Mouse (Mus musculus) midbrain, embryonic 10.5 days (tissue): Measurements from ENCODE around the gene Tfdp1. TPM values are rescaled to one million over a fixed set of nuclear protein-coding genes. Genes with fewer than 3 reads are reported as not detected.

Experiments
- DNase-seq: peaks from one replicate; pipeline ENCODE4 v3.0.0-alpha.2; 2017; ENCODE audit warnings: low spot score
- H3K27ac ChIP-seq: fragments of 300-500 bp; sonication (generic); replicated peaks from 2 replicates; pipeline ENCODE4 v1.5.1; 2016; ENCODE audit warnings: mild to moderate bottlenecking
- H3K27me3 ChIP-seq: fragments of 300-500 bp; sonication (generic); 2 replicates; pipeline ENCODE4 v1.6.1; 2016; ENCODE audit warnings: low read depth, mild to moderate bottlenecking; ENCODE audit not compliant: poor library complexity, severe bottlenecking
- H3K36me3 ChIP-seq: fragments of 300-500 bp; sonication (generic); 2 replicates; pipeline ENCODE4 v1.6.1; 2016; ENCODE audit warnings: mild to moderate bottlenecking, moderate library complexity
- H3K4me1 ChIP-seq: fragments of 300-500 bp; sonication (generic); 2 replicates; pipeline ENCODE4 v1.6.1; 2016
- H3K4me3 ChIP-seq: fragments of 300-500 bp; sonication (generic); 2 replicates; pipeline ENCODE4 v1.5.1; 2016; ENCODE audit warnings: mild to moderate bottlenecking, moderate library complexity
- H3K9me3 ChIP-seq: fragments of 300-500 bp; sonication (generic); replicated peaks from 2 replicates; pipeline ENCODE4 v1.6.1; 2016; ENCODE audit warnings: mild to moderate bottlenecking
- WGBS: fragments of 180-500 bp; shearing (Covaris S2); methylation state at CpG from one replicate; pipeline ENCODE4 v1.1.7; 2016; 5-methylcytosine and 5-hydroxymethylcytosine counted together
- polyA plus RNA-seq: library from polyadenylated mRNA; unstranded; fragments of >200 nt; fragmentation: Nextera tagmentation; extraction: Ambion mirVana; gene quantifications from 2 replicates; pipeline ENCODE4 v1.2.1, GENCODE M21; 2016

The Tfdp1 gene
- polyA plus RNA-seq, 1 experiment from 2014 or later, result 201 TPM

GRCm38 (mm10) chr8:13404666-13405131, 66.1 kb downstream of the Tfdp1 start, which contains the start of gene Grk1:
Grk1 (plus strand) TSS chr8:13405081.
- no peak for DNase-seq
- H3K4me1 ChIP-seq, result no peaks in the 10 kb centered on the region
- no peak within 1 kb of the TSS for H3K27ac ChIP-seq
- H3K4me3 ChIP-seq, result no peak within 1 kb of the TSS
- no peaks in the 10 kb centered on the region for H3K9me3 ChIP-seq
- H3K27me3 ChIP-seq, result no peaks in the 10 kb centered on the region
- no peaks in the 10 kb centered on the region for H3K36me3 ChIP-seq
- 83% methylated on average over 5 of the region's 5 CpGs for WGBS

- H3K27me3 ChIP-seq, result no peaks in the 10 kb centered on the region
- no peak for DNase-seq
- H3K4me1 ChIP-seq, result no peaks in the 10 kb centered on the region
- no peaks in the 10 kb centered on the region for H3K36me3 ChIP-seq
- WGBS, result 85% methylated on average over 5 of the region's 5 CpGs
- no peaks in the 10 kb centered on the region for H3K9me3 ChIP-seq
- no peak overlapping the region for H3K4me3 ChIP-seq
- H3K27ac ChIP-seq, result no peak overlapping the region
Observed at GRCm38 (mm10) chr8:13406011-13406410, 67.5 kb downstream of the Tfdp1 start.

GRCm38 (mm10) chr8:13411597-13411996, 73.0 kb downstream of the Tfdp1 start:
- Histone ChIP-seq H3K27me3 (no peaks in the 10 kb centered on the region), H3K4me1 (no peaks in the 10 kb centered on the region; the same call in 1 of the 2 replicates), H3K4me3 (no peak overlapping the region), H3K36me3 (no peaks in the 10 kb centered on the region), H3K27ac (no peak overlapping the region), H3K9me3 (no peaks in the 10 kb centered on the region)
- 32% methylated on average over 6 of the region's 6 CpGs for WGBS
- DNase-seq, result peak; percentile 76

- Histone ChIP-seq H3K27ac (no peak overlapping the region), H3K4me1 (no peaks in the 10 kb centered on the region; the same call in 1 of the 2 replicates), H3K9me3 (no peaks in the 10 kb centered on the region), H3K27me3 (no peaks in the 10 kb centered on the region), H3K36me3 (no peaks in the 10 kb centered on the region), H3K4me3 (no peak overlapping the region)
- 65% methylated on average over 13 of the region's 13 CpGs for WGBS
- peak; percentile 62 for DNase-seq
Observed at GRCm38 (mm10) chr8:13412891-13413558, 74.5 kb downstream of the Tfdp1 start.

GRCm38 (mm10) chr8:13413823-13414390, 75.4 kb downstream of the Tfdp1 start:
- no peaks in the 10 kb centered on the region for H3K27me3 ChIP-seq
- H3K4me3 ChIP-seq, result no peak overlapping the region
- DNase-seq, result no peak
- H3K27ac ChIP-seq, result no peak overlapping the region
- H3K36me3 ChIP-seq, result no peaks in the 10 kb centered on the region
- 63% methylated on average over 12 of the region's 12 CpGs for WGBS
- H3K4me1 ChIP-seq, result no peaks in the 10 kb centered on the region; the same call in 1 of the 2 replicates
- no peaks in the 10 kb centered on the region for H3K9me3 ChIP-seq

- H3K4me1 ChIP-seq, result no peaks in the 10 kb centered on the region; the same call in 1 of the 2 replicates
- H3K36me3 ChIP-seq, result no peaks in the 10 kb centered on the region
- WGBS, result 84% methylated on average over 10 of the region's 10 CpGs
- no peaks in the 10 kb centered on the region for H3K9me3 ChIP-seq
- H3K4me3 ChIP-seq, result no peak overlapping the region
- H3K27me3 ChIP-seq, result no peaks in the 10 kb centered on the region
- no peak overlapping the region for H3K27ac ChIP-seq
- no peak for DNase-seq
Observed at GRCm38 (mm10) chr8:13415879-13416278, 77.3 kb downstream of the Tfdp1 start.

GRCm38 (mm10) chr8:13419111-13419639, 80.6 kb downstream of the Tfdp1 start:
- H3K27ac ChIP-seq, result no peak overlapping the region
- no peaks in the 10 kb centered on the region for H3K36me3 ChIP-seq
- no peaks in the 10 kb centered on the region for H3K9me3 ChIP-seq
- WGBS, result 80% methylated on average over 2 of the region's 2 CpGs
- H3K4me3 ChIP-seq, result no peak overlapping the region
- no peak for DNase-seq
- no peaks in the 10 kb centered on the region for H3K27me3 ChIP-seq
- H3K4me1 ChIP-seq, result no peaks in the 10 kb centered on the region

- no peaks in the 10 kb centered on the region for H3K4me1 ChIP-seq
- no peak overlapping the region for H3K27ac ChIP-seq
- DNase-seq, result no peak
- WGBS, result 93% methylated on average over 6 of the region's 6 CpGs
- H3K27me3 ChIP-seq, result no peaks in the 10 kb centered on the region
- H3K36me3 ChIP-seq, result no peaks in the 10 kb centered on the region
- no peak overlapping the region for H3K4me3 ChIP-seq
- H3K9me3 ChIP-seq, result no peaks in the 10 kb centered on the region
Observed at GRCm38 (mm10) chr8:13420970-13421369, 82.4 kb downstream of the Tfdp1 start.

- H3K27ac ChIP-seq, result no peak overlapping the region
- H3K9me3 ChIP-seq, result no peaks in the 10 kb centered on the region
- WGBS, result 81% methylated on average over 6 of the region's 6 CpGs
- no peak overlapping the region for H3K4me3 ChIP-seq
- no peaks in the 10 kb centered on the region for H3K4me1 ChIP-seq
- H3K36me3 ChIP-seq, result no peaks in the 10 kb centered on the region
- H3K27me3 ChIP-seq, result no peaks in the 10 kb centered on the region
- no peak for DNase-seq
Observed at GRCm38 (mm10) chr8:13427351-13427750, 88.8 kb downstream of the Tfdp1 start.

Other genes starting within 250 kb of the Tfdp1 start
- 58.8 and 60.7 TPM in 2 replicates for gene Pcid2, start 233.3 kb upstream of the Tfdp1 start, polyA plus RNA-seq
- 77.9 and 83.2 TPM in 2 replicates for gene Cul4a, start 233.1 kb upstream of the Tfdp1 start, polyA plus RNA-seq
- gene Lamp1, start 179.6 kb upstream of the Tfdp1 start, polyA plus RNA-seq, result 221 and 223 TPM in 2 replicates
- 19.9 and 22.3 TPM in 2 replicates for gene Grtp1, start 138.1 kb upstream of the Tfdp1 start, polyA plus RNA-seq
- gene Adprhl1, start 84.6 kb upstream of the Tfdp1 start, polyA plus RNA-seq, result 0.19 TPM in 1 of 2 replicates, not detected in the other
- 28.5 and 28.6 TPM in 2 replicates for gene Dcun1d2, start 50.6 kb upstream of the Tfdp1 start, polyA plus RNA-seq
- gene Tmco3, start 50.6 kb upstream of the Tfdp1 start, polyA plus RNA-seq, result 31.6 and 40.6 TPM in 2 replicates
- not detected in 2 replicates for gene Atp4b, start 58.1 kb downstream of the Tfdp1 start, polyA plus RNA-seq
- gene Grk1, start 66.3 kb downstream of the Tfdp1 start, polyA plus RNA-seq, result 0.02 TPM in 1 of 2 replicates, not detected in the other
- gene Tmem255b, start 96.4 kb downstream of the Tfdp1 start, polyA plus RNA-seq, result 0.10 TPM in 1 of 2 replicates, not detected in the other
- 8.9 and 14.6 TPM in 2 replicates for gene Gas6, start 155.7 kb downstream of the Tfdp1 start, polyA plus RNA-seq
- not detected in 2 replicates for gene 1700029H14Rik, start 223.7 kb downstream of the Tfdp1 start, polyA plus RNA-seq